Mouse (Mus musculus) ovary, postnatal 10 days (tissue): ENCODE results near the gene Gtf2h5.

Source experiments
- DNase-seq: peaks from one replicate; pipeline ENCODE4 v3.0.0; 2022; ENCODE audit warnings: low spot score

The Gtf2h5 gene

GRCm38 (mm10) chr17:6079287-6080122, at the start of gene Gtf2h5, which contains the start of gene Serac1:
Gene Gtf2h5 (plus strand): TSS chr17:6079786.
Gene Serac1 (minus strand): TSS chr17:6079741.
- peak; percentile 97 for DNase-seq

- DNase-seq: no peak
Measured at GRCm38 (mm10) chr17:6035661-6036060, 43.9 kb upstream of the Gtf2h5 start.

GRCm38 (mm10) chr17:6036458-6036857, 43.1 kb upstream of the Gtf2h5 start:
- DNase-seq: no peak

- DNase-seq: no peak
Measured at GRCm38 (mm10) chr17:6036872-6037271, 42.7 kb upstream of the Gtf2h5 start.

GRCm38 (mm10) chr17:6037507-6037906, 42.1 kb upstream of the Gtf2h5 start:
- DNase-seq: no peak

GRCm38 (mm10) chr17:6052801-6053200, 26.8 kb upstream of the Gtf2h5 start:
- no peak for DNase-seq

- DNase-seq: peak; percentile 10
Measured at GRCm38 (mm10) chr17:6054934-6055355, 24.6 kb upstream of the Gtf2h5 start.

- DNase-seq: no peak
Measured at GRCm38 (mm10) chr17:6062793-6063192, 16.8 kb upstream of the Gtf2h5 start.

GRCm38 (mm10) chr17:6063532-6063931, 16.1 kb upstream of the Gtf2h5 start:
- DNase-seq: no peak

GRCm38 (mm10) chr17:6066021-6066420, 13.6 kb upstream of the Gtf2h5 start:
- no peak for DNase-seq

GRCm38 (mm10) chr17:6067613-6068012, 12.0 kb upstream of the Gtf2h5 start:
- DNase-seq: no peak

GRCm38 (mm10) chr17:6069866-6070265, 9.7 kb upstream of the Gtf2h5 start:
- no peak for DNase-seq

- no peak for DNase-seq
Measured at GRCm38 (mm10) chr17:6073405-6073804, 6.2 kb upstream of the Gtf2h5 start.

GRCm38 (mm10) chr17:6083323-6083890, 3.8 kb downstream of the Gtf2h5 start:
- DNase-seq: no peak

GRCm38 (mm10) chr17:6091604-6092003, 12.0 kb downstream of the Gtf2h5 start:
- DNase-seq: no peak

GRCm38 (mm10) chr17:6095579-6095978, 16.0 kb downstream of the Gtf2h5 start:
- no peak for DNase-seq

- no peak for DNase-seq
Measured at GRCm38 (mm10) chr17:6097884-6098283, 18.3 kb downstream of the Gtf2h5 start.

- no peak for DNase-seq
Measured at GRCm38 (mm10) chr17:6102287-6102686, 22.7 kb downstream of the Gtf2h5 start.

- DNase-seq: no peak
Measured at GRCm38 (mm10) chr17:6103566-6103965, 24.0 kb downstream of the Gtf2h5 start.

GRCm38 (mm10) chr17:6106361-6107014, 26.9 kb downstream of the Gtf2h5 start, which contains the start of gene Tulp4:
Gene Tulp4 (plus strand): TSS chr17:6106437.
- peak; percentile 46 for DNase-seq

GRCm38 (mm10) chr17:6107015-6107601, 27.5 kb downstream of the Gtf2h5 start:
- DNase-seq: peak; percentile 31

GRCm38 (mm10) chr17:6108175-6108574, 28.6 kb downstream of the Gtf2h5 start:
- DNase-seq: no peak
